Mouse (Mus musculus) telencephalon, adult 2 months (tissue): ENCODE results near the gene Atad2b.
"Not testable (repeated sequence)": the region's sequence is repeated elsewhere in the genome, so short reads cannot be mapped to it uniquely, and the experiment has no call there.

ENCODE experiments used
- DNase-seq: peaks from one replicate; pipeline ENCODE4 v3.0.0-alpha.2; 2011; ENCODE audit warnings: low read depth, low spot score

Atad2b gene

DNA sequence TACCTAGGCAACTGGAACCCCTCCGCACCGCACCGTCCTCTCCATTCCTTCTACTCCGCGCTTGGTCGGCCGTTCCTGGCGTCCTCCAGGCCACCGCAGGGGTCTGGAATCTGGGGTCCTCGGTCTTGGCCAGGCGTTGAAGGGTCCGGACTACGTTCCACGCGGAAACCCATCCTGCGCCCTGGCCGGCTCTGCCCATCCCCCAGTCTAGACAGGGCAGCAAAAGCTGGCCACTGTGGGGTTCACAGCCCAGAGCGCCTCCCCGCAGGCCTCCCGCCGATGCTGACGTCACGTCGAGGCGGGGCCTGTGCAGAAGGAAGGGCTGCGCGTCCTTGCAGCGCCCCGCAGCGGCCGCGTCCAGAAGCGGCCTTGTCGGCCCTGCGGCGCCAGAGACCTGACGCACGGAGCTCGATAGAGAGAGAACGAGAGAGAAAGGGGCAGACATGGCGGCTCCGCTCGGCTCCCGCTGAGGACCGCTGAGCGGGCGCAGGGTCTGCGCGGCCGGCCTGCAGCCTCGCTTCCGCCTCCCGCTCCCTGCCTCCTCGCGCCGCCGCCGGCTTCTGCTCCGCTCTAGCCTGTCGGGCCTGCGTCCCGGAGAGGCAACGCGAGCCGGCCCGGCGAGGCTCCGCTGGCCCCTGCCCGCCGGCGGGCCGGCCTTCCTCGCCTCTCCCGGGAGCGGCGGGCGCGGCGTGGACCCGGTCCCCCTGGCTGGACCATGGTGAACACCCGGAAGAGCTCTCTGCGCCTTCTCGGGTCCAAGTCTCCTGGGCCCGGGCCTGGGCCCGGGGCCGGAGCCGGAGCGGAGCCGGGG is at the start of gene Atad2b:
Gene Atad2b (plus strand): TSS at position 360 of the 811 bp plus-strand sequence.
- DNase-seq = peak; percentile 88

DNA sequence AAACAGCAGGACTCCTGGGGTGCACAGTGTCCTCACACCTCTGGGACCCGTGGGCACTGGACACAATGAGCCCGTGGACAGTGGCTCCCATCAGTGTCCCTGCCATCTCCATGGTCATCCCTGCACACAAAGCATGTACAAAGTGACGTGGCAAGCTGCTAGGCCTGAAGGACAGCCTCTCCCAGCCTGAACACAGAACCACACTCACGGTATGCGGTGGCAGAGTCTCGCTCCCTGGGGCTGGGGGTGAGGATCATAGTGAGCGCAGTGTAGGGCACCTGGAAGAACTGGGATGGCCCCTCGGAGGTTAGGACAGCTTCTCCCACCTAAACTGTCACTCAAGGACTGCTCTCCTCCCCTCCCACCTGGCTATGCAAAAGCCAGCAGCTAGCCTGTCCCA is 48.2 kb upstream of the Atad2b start:
- DNase-seq = no peak

DNA sequence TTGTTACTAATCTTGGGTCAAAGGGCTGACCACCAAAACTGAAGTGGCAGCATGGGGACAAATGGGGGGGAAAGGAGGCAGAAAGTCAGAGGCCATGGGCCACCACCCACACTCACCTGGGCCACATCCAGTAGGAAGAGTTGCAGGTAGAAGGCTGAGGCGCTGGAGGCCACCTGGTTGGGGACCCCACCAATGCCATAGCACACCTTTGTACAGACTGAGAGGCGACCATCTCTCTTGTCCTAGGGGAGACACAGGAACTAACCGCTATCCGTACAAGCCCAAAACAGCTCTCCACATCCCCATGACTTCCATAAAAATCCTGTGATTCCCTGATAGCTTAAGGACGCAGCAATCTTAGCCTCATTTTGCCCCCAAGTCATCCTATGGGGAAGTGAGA is 45.9 kb upstream of the Atad2b start:
- no peak for DNase-seq

DNA sequence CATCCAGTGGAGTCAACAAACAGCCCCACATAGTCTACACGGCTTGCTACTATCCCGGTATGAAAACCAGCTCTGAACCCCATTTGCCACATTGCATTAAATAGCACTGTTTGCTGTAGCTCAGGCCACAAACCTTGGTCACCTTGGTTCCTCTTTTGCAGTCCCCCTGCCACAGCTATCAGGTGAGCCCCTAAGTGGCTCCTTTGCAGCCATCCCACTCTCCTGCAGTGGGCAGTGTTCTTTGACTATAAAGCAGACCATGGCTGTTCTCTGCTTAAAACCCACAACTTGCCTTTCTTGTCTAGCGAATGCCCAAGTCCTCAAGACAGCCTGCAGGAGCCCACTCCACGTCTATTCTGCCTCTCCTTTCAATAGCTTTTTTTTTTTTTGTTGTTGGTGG is 44.9 kb upstream of the Atad2b start:
- no peak for DNase-seq

DNA sequence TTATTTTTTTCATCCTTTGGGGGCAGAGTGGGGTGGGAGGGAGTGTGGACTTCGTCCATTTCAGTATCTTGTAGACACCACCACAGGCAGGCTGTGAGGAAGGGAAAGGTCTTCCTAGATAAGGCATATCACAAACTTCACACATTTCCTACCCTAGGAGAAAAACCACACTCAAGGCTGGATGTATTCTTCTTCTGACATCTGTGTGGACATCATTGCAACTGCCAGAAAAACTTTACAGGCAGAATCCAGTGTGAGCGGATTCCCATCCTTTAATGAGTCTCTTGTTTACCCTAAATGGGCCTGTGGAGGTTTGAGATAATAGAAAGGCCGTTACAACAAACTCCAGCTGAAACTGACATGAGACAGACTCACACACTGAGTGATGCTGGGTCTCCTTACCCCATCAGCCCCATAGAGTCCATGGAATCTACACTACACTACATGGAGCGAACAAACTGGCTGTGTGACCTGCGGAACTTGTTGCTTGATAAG is 44.1 kb upstream of the Atad2b start:
- no peak for DNase-seq

DNA sequence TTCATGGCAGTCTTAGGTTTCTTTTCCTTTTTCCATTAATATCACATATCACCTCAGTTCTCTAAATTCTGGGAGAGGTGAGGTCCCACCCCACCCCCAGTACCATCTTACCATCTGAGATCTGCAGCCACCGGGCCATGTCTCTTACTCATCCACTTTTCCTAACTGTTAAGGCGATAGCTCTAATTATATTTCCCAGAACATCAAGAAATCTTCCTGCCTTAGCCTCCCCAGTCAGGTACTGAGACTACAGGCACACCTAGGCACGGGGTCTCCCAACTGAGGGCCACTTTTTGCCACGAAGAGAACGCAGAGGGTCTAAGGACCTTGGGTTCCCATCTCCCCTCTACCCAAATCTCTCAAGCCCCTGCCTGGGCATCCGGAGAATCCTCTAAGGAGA is 43.6 kb upstream of the Atad2b start:
- DNase-seq = no peak

DNA sequence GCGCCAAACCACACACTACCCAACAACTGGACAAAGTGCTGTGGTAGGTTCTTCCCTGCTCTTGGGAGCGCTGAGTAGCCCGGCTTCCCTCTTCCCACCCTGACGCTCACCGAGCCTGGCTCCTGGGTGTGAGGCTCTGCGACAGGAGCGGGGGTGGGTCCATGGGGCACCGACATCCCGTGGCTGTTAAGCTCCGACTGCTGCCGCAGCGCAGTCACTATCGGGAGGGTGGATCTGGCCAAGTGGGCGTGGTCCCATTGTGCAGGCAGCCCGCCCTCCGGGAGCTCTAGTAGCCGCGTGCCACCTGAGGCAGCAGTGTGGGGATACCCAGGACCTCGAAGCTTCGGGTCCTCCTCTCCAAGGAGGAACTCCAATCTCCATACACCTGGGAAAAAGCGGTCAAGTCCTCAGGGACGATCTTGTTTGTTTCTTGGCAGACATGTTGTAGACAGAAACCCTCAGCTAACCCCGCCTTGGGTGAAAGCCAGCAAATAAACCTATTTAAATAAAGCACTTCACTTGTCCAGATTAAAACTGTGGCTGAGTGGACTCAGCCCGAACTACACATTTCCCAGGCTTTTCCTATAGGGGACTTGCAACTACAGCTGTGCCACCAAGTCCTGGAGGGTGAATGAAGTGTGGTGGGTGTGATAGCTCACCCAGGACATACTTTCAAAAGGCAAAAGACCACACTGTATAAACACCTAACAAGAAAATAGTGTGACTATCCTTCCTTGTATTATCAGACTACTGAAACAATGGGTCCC is 42.8 kb upstream of the Atad2b start, which contains the start of gene Mfsd2b:
Gene Mfsd2b (minus strand): TSS at position 199 of the 767 bp plus-strand sequence.
- no peak for DNase-seq

DNA sequence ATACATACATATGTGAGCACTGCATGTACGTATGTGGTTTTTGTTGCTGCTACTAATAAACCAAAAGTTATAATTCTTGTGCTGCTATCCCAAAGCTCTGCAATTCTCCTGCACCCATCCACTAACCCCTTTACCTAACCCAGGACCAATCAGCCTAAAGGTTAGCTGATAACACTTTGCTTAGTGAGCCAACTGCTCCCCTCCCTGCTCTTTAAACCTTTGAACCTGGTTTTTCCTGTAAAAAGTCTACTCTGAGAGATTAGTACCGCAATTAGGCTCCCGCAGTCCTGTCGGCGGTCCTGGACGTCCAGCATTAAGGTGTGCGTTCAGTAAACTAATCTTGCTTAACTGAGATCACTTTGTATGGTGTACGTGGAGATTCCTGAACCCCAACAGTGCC is 41.5 kb upstream of the Atad2b start:
- DNase-seq = no peak

DNA sequence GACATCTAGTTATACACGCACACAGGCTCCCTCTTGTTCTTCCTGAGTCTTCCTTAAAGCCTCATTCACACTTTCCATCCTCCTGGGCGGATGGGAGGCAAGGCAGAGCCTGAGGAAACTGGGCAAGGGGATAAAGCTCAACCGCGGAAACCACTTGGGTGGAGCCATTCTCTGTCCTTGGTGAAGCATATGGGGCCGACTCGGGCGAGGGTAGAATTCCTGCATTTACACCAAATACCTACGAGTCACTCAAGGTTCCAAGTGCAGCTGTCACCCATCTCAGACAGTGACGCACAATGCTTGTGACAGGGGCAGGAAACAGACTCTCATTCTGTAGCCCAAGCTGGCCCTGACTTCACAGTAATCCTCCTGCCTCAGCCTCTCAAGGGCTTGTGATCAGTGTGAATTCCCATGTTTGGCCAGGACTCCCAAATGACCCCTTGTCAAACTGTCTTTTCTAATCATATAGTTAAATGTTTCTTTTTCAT is 38.8 kb upstream of the Atad2b start:
- DNase-seq = no peak

DNA sequence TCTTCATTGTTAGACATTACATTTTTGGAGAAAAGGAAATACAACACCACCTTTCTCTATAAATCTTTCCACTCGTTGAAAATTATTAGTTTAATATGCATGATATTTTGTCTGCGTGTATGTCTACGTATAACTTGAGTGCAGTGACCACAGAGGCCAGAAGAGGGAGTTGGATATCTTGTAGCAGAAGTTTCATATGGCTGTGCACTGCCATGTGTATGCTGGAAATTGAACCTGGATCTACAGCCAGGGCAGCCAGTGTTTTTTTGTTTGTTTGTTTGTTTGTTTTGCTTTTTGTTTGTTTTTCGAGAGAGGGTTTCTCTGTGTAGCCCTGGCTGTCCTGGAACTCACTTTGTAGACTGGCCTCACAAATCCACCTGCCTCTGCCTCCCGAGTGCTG is 38.1 kb upstream of the Atad2b start:
- DNase-seq = no peak

DNA sequence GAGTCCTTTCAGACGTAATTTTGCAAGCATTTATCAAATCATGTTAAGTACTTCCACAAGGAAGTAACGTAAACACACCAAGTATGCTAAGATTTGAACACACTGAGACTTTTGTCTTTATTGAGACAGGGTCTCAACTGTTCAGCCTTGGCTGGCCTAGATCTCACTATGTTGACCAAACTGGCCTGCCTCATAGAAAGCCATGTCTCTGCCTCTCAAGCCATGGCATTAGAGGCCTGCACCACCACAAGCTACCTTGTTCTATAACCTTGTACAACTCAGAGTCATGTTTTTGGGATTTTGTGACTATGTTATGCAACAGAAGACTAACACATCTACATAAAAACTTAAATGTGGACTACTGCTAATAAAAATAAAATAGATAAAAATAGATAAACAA is 35.1 kb upstream of the Atad2b start:
- no peak for DNase-seq

DNA sequence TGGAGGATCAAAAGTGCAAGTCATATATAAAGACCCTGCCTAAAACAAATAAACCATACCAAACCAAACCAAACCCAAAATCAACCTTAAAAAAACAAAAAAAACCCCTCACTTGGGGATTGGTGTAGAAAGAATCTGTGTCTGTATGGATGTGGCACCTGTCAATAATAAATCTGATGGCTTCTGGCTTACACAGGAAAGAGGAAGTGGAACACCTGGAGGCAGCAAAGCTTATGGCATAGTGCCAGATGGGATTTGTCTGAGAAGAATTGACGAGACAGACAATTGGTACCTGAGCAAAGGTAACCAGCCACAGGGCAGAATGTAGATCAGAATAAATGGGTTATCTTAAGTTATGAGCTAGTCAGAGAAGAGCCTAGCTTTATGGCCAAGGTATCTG is 32.1 kb upstream of the Atad2b start:
- no peak for DNase-seq

DNA sequence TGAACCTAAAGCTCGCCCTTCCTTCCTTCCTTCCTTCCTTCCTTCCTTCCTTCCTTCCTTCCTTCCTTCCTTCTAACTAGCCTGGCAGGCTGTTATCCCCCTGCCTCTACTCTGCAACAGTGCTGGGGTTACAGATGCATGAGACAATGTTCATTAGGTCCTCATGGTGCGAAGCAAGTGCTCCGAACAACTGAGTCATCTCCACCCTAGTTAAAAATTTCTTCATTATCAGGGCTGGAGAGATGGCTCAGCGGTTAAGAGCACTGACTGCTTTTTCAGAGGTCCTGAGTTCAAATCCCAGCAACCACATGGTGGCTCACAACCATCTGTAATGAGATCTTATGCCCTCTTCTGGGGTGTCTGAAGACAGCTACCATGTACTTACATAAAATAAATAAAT is 30.6 kb upstream of the Atad2b start:
- DNase-seq = not testable (repeated sequence)

DNA sequence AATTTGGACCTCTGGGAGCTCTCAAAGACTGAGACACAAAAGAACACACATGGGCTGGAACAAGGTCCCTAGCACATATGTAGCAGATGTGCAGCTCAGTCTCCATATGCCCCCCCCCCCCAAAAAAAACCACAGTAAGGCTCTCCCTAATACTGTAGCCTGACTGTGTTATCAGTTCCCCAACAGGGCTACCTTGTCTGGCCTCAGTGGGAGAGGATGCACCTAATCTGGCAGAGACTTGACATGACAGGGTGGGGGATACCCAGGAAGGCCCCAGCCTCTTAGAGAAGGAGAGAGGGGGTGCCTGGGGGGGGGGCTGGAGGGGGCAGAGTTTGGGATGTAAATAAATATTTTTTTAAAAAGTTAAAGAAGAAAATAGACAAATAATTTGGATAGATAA is 28.4 kb upstream of the Atad2b start:
- no peak for DNase-seq

DNA sequence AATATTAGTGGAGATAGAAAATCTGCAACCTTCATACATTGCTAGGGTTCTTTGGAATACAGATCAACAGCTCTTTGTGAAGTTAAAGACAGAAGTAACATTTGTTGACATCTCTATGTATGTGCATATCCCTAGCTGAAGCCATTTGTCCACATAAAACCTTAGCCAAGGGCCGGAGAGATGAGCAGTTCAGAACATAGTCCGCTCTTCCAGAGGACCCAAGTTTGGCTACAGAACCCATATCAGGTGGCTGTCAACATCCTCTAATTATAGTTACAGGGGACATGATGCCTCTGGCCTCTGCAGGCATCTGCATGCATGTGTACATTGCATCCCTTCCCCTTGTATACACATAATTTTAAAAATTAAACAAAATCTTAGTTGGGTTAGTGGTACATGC is 27.9 kb upstream of the Atad2b start:
- DNase-seq = no peak

DNA sequence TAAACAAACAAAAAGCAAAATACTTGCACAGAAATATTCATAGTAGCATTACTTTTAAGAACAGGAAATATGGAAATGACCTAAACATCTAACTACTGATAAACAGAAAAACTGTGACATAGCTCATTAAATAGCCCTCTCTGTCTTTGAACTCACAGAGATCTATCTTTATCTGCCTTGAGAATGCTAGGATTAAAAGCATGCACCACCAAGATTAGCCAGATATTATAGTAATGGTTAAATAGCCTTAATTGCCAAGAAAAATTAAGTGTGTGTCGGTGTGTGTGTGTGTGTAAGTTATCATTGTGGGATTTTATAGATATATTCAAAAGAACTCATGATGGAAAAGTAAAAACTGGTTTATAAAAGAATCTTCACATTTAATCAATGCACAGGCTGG is 27.3 kb upstream of the Atad2b start:
- no peak for DNase-seq

DNA sequence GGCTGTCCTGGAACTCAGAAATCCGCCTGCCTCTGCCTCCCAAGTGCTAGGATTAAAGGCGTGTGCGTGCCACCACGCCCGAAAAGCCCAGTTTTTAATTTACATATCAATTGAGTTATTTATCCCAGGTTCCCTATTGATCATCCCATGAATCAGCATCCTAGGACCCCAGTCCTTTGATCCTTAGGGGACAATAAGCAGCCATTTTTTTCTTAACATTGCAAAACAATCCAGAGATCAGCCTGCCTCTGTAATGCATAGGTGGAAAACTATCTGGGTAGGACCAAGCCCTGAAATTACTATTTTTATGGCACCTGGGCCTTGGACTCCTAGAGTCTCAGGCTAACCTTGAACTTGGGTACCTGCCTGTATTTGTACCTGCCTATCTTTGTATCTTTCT is 19.1 kb upstream of the Atad2b start:
- DNase-seq = no peak

DNA sequence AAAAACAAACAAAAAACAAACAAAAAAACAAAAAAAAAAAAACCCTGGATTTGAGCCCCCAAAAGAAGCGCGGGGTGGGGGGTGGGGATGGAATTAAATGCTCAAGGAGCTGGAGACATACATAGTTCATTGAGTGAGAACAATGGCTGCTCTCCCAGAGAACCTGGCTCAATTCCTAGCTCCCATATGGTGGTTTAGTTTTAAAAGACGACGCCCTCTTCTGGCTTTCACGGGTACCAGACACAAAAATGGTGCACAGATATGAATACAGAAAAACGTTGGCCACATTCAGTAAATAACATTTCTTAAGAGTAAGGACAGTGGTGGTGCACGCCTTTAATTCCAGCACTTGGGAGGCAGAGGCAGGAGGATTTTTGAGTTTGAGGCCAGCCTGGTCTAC is 11.2 kb upstream of the Atad2b start:
- DNase-seq = no peak

DNA sequence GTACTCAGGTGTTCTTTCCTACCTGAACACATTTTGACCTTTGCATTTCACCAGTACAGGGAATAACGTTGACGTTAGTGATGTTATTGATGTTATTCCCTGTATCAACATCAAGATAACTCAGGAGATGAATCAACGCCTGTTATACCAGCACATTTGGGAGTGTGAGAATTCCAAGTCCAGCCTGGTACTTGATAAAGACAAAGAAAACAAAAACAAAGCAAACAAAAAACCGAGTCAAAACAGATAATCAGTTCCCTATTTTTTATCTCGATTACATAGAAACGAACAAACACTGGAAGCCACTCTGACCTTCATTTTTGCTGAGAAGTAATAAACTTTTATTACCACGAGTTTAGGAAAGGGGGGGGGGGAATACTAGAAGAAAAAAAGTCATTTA is 10.7 kb upstream of the Atad2b start:
- DNase-seq = no peak

DNA sequence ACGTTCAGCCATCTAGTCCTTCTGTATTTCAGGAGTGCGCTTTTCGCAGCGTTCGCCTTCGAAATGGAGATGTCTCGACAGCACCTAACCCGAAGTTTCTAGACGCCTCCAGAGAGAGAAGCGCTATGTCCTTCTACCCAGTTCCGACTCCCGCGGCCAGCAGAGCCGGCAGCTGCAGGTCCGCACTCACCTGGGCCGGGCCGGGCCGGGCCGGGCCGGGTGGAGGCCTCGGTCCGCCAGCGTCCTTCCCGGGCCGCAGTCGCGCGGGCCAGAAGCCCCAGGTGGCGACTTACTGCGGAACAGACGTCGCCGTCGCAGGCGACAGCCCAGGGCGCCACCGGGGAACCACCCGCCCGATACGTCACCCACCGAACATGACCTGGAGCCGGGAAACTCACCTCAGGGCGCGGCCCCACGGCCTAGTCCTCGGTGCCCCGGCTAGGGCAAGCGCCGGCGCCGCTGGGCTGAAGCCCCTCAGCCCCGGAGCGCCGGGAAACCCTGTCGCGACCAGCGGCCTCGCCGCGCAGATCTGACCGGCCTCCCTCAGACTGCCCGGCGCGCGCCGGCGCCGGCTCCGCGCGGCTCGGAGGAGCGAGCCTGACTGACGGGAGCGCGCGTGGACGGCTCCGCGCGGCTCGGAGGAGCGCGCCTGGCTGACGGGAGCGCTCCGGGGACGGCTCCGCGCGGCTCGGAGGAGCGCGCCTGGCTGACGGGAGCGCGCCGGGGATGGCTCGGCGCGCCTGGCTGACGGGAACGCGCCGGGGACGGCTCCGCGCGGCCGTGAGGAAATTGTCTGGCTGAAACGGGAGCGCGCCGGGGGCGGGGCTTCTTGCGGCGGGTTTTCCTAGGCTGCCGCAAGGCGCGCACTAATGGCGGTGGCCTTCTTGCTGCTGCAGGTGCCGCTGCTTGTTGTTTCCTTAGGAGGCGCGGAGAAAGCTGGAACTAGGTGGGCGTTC is 9.9 kb upstream of the Atad2b start, which contains the start of gene Ubxn2a:
Gene Ubxn2a (minus strand): TSS at position 755 of the 956 bp plus-strand sequence.
- peak; percentile 82 for DNase-seq

DNA sequence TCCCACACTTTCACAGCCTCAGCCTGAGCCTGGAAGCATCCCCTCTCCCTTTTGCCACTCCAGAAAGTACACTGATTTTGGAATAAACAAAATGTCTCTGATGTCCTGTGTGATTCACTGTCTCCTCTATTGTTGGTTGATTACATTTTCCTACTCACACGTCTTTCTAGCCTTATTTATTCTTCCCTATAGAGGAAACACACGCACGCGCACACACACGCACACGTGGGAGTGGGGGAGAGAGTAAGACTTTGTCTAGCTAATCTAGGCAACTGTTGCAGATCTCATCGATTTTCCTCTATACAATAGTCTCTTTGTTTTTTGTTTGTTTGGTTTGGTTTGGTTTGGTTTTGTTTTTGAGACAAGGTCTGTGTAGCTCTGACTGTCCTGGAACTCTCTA is 8.8 kb upstream of the Atad2b start:
- DNase-seq = no peak
